In genomic region chr2:72984806-72985205, GRCm38 (mm10) we compare ENCODE assay signal across 26 mouse cellular contexts. TPM values are rescaled to one million over a fixed set of nuclear protein-coding genes. Genes with fewer than 3 reads are reported as not detected.
DNase-seq lines count a peak whose midpoint lies in the region; ATAC-seq and TF ChIP-seq lines count a peak whose summit lies in the region.
"Had no signal": no experiment of that assay in that cellular context is flagged by ENCODE, and none has a peak within 500 bp of the region (broad histone marks: within the 10 kb centered on the region; RNA-seq: fewer than 3 reads in every experiment).

No protein-coding gene starts in this region.

- DNase-seq in embryonic facial prominence, embryonic 10.5 days (ENCODE audit: low spot score) = no peak
- peak; percentile 76 for DNase-seq in adipocyte (ENCODE audit: low spot score)
- no peak for DNase-seq in cerebellum, postnatal 36 days
- no peak for DNase-seq in kidney, postnatal 4 days
- DNase-seq: adrenal gland, postnatal 10 days; B cell, adult 2 months; cerebellum, adult 11 months; cerebellum, adult 8-10 months; cerebellum, postnatal 25 days; gastrocnemius, postnatal 10 days; heart, adult 2 months; heart, postnatal 10 days; heart, postnatal 4 days had no signal

- H3K36me3 ChIP-seq in embryonic facial prominence, embryonic 13.5 days = peaks cover 11% of the 10 kb centered on the region
- 0 out of 2 replicates have a peak, but pooled peaks cover 6% of the 10 kb centered on the region for H3K36me3 ChIP-seq in embryonic facial prominence, embryonic 10.5 days (replicated peaks)
- no peaks in the 10 kb centered on the region for H3K36me3 ChIP-seq in limb, embryonic 15.5 days
- H3K36me3 ChIP-seq: forebrain, embryonic 15.5 days; hindbrain, embryonic 12.5 days had no signal

- no peaks in the 10 kb centered on the region for H3K4me1 ChIP-seq in embryonic facial prominence, embryonic 13.5 days
- H3K4me1 ChIP-seq in embryonic facial prominence, embryonic 10.5 days = peaks cover 7% of the 10 kb centered on the region; the same call in 1 of the 2 replicates
- peaks cover 3% of the 10 kb centered on the region for H3K4me1 ChIP-seq in embryonic fibroblast, embryonic 13.5 days (ENCODE audit: control insufficient read depth, insufficient read depth, low read length)
- H3K4me1 ChIP-seq in limb, embryonic 15.5 days = peaks cover 9% of the 10 kb centered on the region; the same call in 1 of the 2 replicates
- H3K4me1 ChIP-seq: embryonic facial prominence, embryonic 15.5 days had no signal

- 0 out of 2 replicates have a peak overlapping the region, but pooled peaks have one; percentile 28 for H3K27ac ChIP-seq in embryonic facial prominence, embryonic 13.5 days
- H3K27ac ChIP-seq in embryonic facial prominence, embryonic 10.5 days (replicated peaks) = no peak overlapping the region
- peak overlapping the region; percentile 8; the same call in 1 of the 2 replicates for H3K27ac ChIP-seq in embryonic fibroblast, embryonic 13.5 days (ENCODE audit: insufficient read depth, low read length)
- H3K27ac ChIP-seq in limb, embryonic 15.5 days = peak overlapping the region; percentile 33; the same call in 1 of the 2 replicates
- H3K27ac ChIP-seq: embryonic facial prominence, embryonic 15.5 days; forebrain, embryonic 15.5 days; heart, adult 2 months; heart, embryonic 13.5 days; hindbrain, embryonic 12.5 days; hindbrain, postnatal 0 days had no signal

- no peak for TF ChIP-seq POLR2A in embryonic fibroblast, embryonic 13.5 days (IDR thresholded peaks at IDR 0.05; ENCODE audit: low read depth, low read length)

- H3K4me2 ChIP-seq in embryonic facial prominence, embryonic 13.5 days = no peak overlapping the region
- H3K4me2 ChIP-seq in limb, embryonic 15.5 days = no peak overlapping the region
- H3K4me2 ChIP-seq: embryonic facial prominence, embryonic 15.5 days; forebrain, embryonic 15.5 days; heart, embryonic 13.5 days; hindbrain, embryonic 12.5 days had no signal

- peaks cover 10% of the 10 kb centered on the region for H3K9me3 ChIP-seq in embryonic facial prominence, embryonic 13.5 days
- H3K9me3 ChIP-seq in embryonic facial prominence, embryonic 10.5 days = peaks cover 8% of the 10 kb centered on the region; the same call in 1 of the 2 replicates
- H3K9me3 ChIP-seq in limb, embryonic 15.5 days = no peaks in the 10 kb centered on the region
- H3K9me3 ChIP-seq: forebrain, embryonic 15.5 days; hindbrain, embryonic 12.5 days had no signal

- ATAC-seq in embryonic facial prominence, embryonic 13.5 days (ENCODE audit: insufficient number of reproducible peaks, insufficient read depth, low FRiP score, low TSS enrichment, low read depth) = no peak
- ATAC-seq in limb, embryonic 15.5 days (ENCODE audit: insufficient number of reproducible peaks, low FRiP score, low TSS enrichment, low read depth) = no peak
- ATAC-seq: CD4-positive, CD25-positive, alpha-beta regulatory T cell, adult 4 months; forebrain, embryonic 15.5 days; hindbrain, postnatal 0 days had no signal

- no peak overlapping the region for H3K4me3 ChIP-seq in embryonic facial prominence, embryonic 13.5 days
- H3K4me3 ChIP-seq in embryonic facial prominence, embryonic 10.5 days = no peak overlapping the region
- H3K4me3 ChIP-seq in embryonic fibroblast, embryonic 13.5 days (ENCODE audit: insufficient read depth, low read length) = no peak overlapping the region
- no peak overlapping the region for H3K4me3 ChIP-seq in limb, embryonic 15.5 days
- H3K4me3 ChIP-seq: embryonic facial prominence, embryonic 15.5 days; forebrain, embryonic 15.5 days; heart, adult 2 months; heart, embryonic 13.5 days; hindbrain, embryonic 12.5 days had no signal

- no peaks in the 10 kb centered on the region for H3K27me3 ChIP-seq in embryonic facial prominence, embryonic 13.5 days
- no peaks in the 10 kb centered on the region for H3K27me3 ChIP-seq in embryonic facial prominence, embryonic 10.5 days (replicated peaks; ENCODE audit: low read depth, poor library complexity, severe bottlenecking)
- H3K27me3 ChIP-seq in limb, embryonic 15.5 days = no peaks in the 10 kb centered on the region
- H3K27me3 ChIP-seq: embryonic facial prominence, embryonic 15.5 days; forebrain, embryonic 15.5 days; heart, embryonic 13.5 days; hindbrain, embryonic 12.5 days had no signal

- 76% methylated on average over 4 of the region's 4 CpGs for WGBS in embryonic facial prominence, embryonic 13.5 days
- 75% methylated on average over 4 of the region's 4 CpGs for WGBS in embryonic facial prominence, embryonic 10.5 days
- WGBS in limb, embryonic 15.5 days = 32% methylated on average over 4 of the region's 4 CpGs

- no peak for TF ChIP-seq CTCF in embryonic fibroblast, embryonic 13.5 days (IDR thresholded peaks at IDR 0.05; ENCODE audit: borderline replicate concordance, insufficient read depth, low read length)

- no peak overlapping the region for H3K9ac ChIP-seq in embryonic facial prominence, embryonic 13.5 days
- H3K9ac ChIP-seq in limb, embryonic 15.5 days = no peak overlapping the region
- H3K9ac ChIP-seq: embryonic facial prominence, embryonic 15.5 days; forebrain, embryonic 15.5 days; heart, embryonic 13.5 days; hindbrain, embryonic 12.5 days had no signal

RNA-seq across cellular contexts. Expression of gene Gm11084, which starts 1.7 kb away (rescaled TPM):
- polyA plus RNA-seq in embryonic facial prominence, embryonic 13.5 days (2015; fragmentation: Nextera tagmentation; extraction: Ambion mirVana) = not detected in 2 replicates
- polyA plus RNA-seq in embryonic facial prominence, embryonic 10.5 days (2016; fragmentation: Nextera tagmentation; extraction: Ambion mirVana) = not detected in 2 replicates
- polyA plus RNA-seq in embryonic fibroblast, embryonic 13.5 days (2011; ENCODE audit: insufficient read length, low read depth, missing spikeins) = not detected in 2 replicates
- not detected in 2 replicates for polyA plus RNA-seq in limb, embryonic 15.5 days (2015; fragmentation: Nextera tagmentation; extraction: Ambion mirVana)
- polyA plus RNA-seq: CD4-positive, CD25-positive, alpha-beta regulatory T cell, adult 4 months; embryonic facial prominence, embryonic 15.5 days; forebrain, embryonic 11.5 days; forebrain, embryonic 15.5 days; frontal cortex, adult 2 months; G1E; heart, adult 2 months; heart, embryonic 13.5 days; hindbrain, embryonic 12.5 days; hindbrain, postnatal 0 days; intestine, embryonic 14.5 days had no signal

RNA-seq across cellular contexts. Expression of gene Sp3, which starts 4.6 kb away (rescaled TPM):
- polyA plus RNA-seq in embryonic facial prominence, embryonic 13.5 days (2015; fragmentation: Nextera tagmentation; extraction: Ambion mirVana) = 67.4 and 69.0 TPM in 2 replicates
- polyA plus RNA-seq in embryonic facial prominence, embryonic 10.5 days (2016; fragmentation: Nextera tagmentation; extraction: Ambion mirVana) = 53.0 and 55.4 TPM in 2 replicates
- 76.5 and 92.7 TPM in 2 replicates for polyA plus RNA-seq in embryonic fibroblast, embryonic 13.5 days (2011; ENCODE audit: insufficient read length, low read depth, missing spikeins)
- 52.4 and 60.3 TPM in 2 replicates for polyA plus RNA-seq in limb, embryonic 15.5 days (2015; fragmentation: Nextera tagmentation; extraction: Ambion mirVana)
